In genomic region chr11:117497256-117498136, GRCm38 (mm10) we compare ENCODE assay signal across 8 mouse cellular contexts. TPM values are rescaled to one million over a fixed set of nuclear protein-coding genes. Genes with fewer than 3 reads are reported as not detected.
DNase-seq lines count a peak whose midpoint lies in the region; ATAC-seq lines count a peak whose summit lies in the region.

No protein-coding gene starts in this region.

- peak; percentile 59 for DNase-seq in adrenal gland, postnatal 10 days
- DNase-seq in adrenal gland, postnatal 4 days (ENCODE audit: low spot score in 2 of 2), result no peak
- peak; percentile 68 for DNase-seq in heart, postnatal 4 days
- DNase-seq in kidney, postnatal 36 days, result peak; percentile 60 to 62
- DNase-seq in mesoderm, embryonic 11.5 days (ENCODE audit: low read depth, low spot score), result peak; percentile 81

- H3K9me3 ChIP-seq in forebrain, embryonic 16.5 days (ENCODE audit: control insufficient read depth, low read length), result no peaks in the 10 kb centered on the region
- H3K9me3 ChIP-seq in stomach, embryonic 15.5 days, result no peaks in the 10 kb centered on the region

- peak overlapping the region; percentile 14; the same call in 1 of the 2 replicates for H3K4me3 ChIP-seq in forebrain, embryonic 16.5 days (replicated peaks; ENCODE audit: low read length)
- H3K4me3 ChIP-seq in stomach, embryonic 15.5 days (replicated peaks), result no peak overlapping the region

- WGBS in forebrain, embryonic 16.5 days, result 4% methylated on average over 16 of the region's 16 CpGs
- WGBS in stomach, embryonic 15.5 days, result 15% methylated on average over 16 of the region's 16 CpGs

- peak overlapping the region; percentile 92 for H3K27ac ChIP-seq in forebrain, embryonic 16.5 days (ENCODE audit: low read length)
- H3K27ac ChIP-seq in stomach, embryonic 15.5 days, result peak overlapping the region; percentile 70

- peak; percentile 93 for ATAC-seq in forebrain, embryonic 16.5 days
- peak; percentile 90 for ATAC-seq in stomach, embryonic 15.5 days (ENCODE audit: insufficient read depth, low FRiP score, low read depth)
- ATAC-seq in megakaryocyte progenitor cell, adult 5-6 weeks (replicated peaks; ENCODE audit: poor library complexity), result no peak

- H3K9ac ChIP-seq in forebrain, embryonic 16.5 days (replicated peaks; ENCODE audit: low read depth, low read length), result peak overlapping the region; percentile 42
- H3K9ac ChIP-seq in stomach, embryonic 15.5 days, result no peak overlapping the region

- H3K36me3 ChIP-seq in forebrain, embryonic 16.5 days (ENCODE audit: control insufficient read depth, insufficient read depth), result no peaks in the 10 kb centered on the region
- H3K36me3 ChIP-seq in stomach, embryonic 15.5 days, result no peaks in the 10 kb centered on the region

- H3K27me3 ChIP-seq in forebrain, embryonic 16.5 days (replicated peaks; ENCODE audit: control insufficient read depth, insufficient read depth, low read length), result no peaks in the 10 kb centered on the region
- 0 out of 2 replicates have a peak, but pooled peaks cover 6% of the 10 kb centered on the region for H3K27me3 ChIP-seq in stomach, embryonic 15.5 days (replicated peaks)

- peak overlapping the region; percentile 45 for H3K4me2 ChIP-seq in forebrain, embryonic 16.5 days (ENCODE audit: low read length)
- H3K4me2 ChIP-seq in stomach, embryonic 15.5 days, result peak overlapping the region; percentile 33

- H3K4me1 ChIP-seq in forebrain, embryonic 16.5 days (replicated peaks; ENCODE audit: control insufficient read depth, insufficient read depth, low read length), result peaks cover 26% of the 10 kb centered on the region
- H3K4me1 ChIP-seq in stomach, embryonic 15.5 days, result peaks cover 6% of the 10 kb centered on the region; the same call in 1 of the 2 replicates

RNA-seq across cellular contexts. Expression of gene Gm11733, which starts 13.3 kb away (rescaled TPM):
- not detected for total RNA-seq in adrenal gland, postnatal 10 days (2021)
- not detected for total RNA-seq in adrenal gland, postnatal 4 days (2021)
- 0.14 TPM in 1 of 2 replicates, not detected in the other for polyA plus RNA-seq in forebrain, embryonic 16.5 days (2015; fragmentation: Nextera tagmentation; extraction: Ambion mirVana)
- total RNA-seq in heart, postnatal 4 days (2021), result not detected
- polyA plus RNA-seq in stomach, embryonic 15.5 days (2015; fragmentation: Nextera tagmentation; extraction: Ambion mirVana), result not detected in 2 replicates
- not detected in 2 replicates for total RNA-seq in megakaryocyte progenitor cell, adult 5-6 weeks (2015)
- total RNA-seq in megakaryocyte progenitor cell, adult 5-6 weeks (2017), result not detected in 2 replicates

Comparison
In these comparisons a context has a peak if more than half of its experiments do, and no peak if none do; other contexts are left out.
1. DNase-seq: peak in adrenal gland, postnatal 10 days (single experiment), heart, postnatal 4 days (single experiment), kidney, postnatal 36 days (2 of 2) and mesoderm, embryonic 11.5 days (single experiment); none in adrenal gland, postnatal 4 days (0 of 2).